Comparison of ENCODE assay signal across 9 mouse cellular contexts in the genomic region with DNA sequence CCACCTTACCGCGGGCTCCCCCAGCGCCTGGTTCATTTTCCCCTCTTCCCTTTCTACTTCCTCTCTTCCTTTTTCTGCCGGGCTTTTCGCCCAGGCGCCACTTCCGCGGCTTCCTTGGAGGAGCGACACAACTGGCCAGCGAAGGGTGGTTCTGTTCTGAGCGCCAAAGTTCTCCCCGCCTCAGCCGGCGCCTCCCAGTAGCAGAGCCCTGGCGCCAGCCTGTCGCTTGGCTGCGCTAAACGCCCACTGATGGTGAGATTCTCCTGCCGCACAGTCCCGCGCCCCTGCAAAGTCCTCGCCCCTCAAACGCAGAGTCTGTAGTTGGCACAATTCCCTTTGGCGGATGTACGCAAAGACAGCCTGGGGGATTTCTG. TPM values are rescaled to one million over a fixed set of nuclear protein-coding genes. Genes with fewer than 3 reads are reported as not detected.
DNase-seq lines count a peak whose midpoint lies in the region; ATAC-seq and TF ChIP-seq lines count a peak whose summit lies in the region.
"Had no signal": no experiment of that assay in that cellular context is flagged by ENCODE, and none has a peak within 500 bp of the region (broad histone marks: within the 10 kb centered on the region; RNA-seq: fewer than 3 reads in every experiment).

A gene (minus strand): TSS at position 133 of the 374 bp plus-strand sequence.

- TF ChIP-seq POLR2A in embryonic fibroblast, embryonic 13.5 days (IDR thresholded peaks at IDR 0.05; ENCODE audit: low read depth, low read length), result no peak

- whole genome bisulfite sequencing in neural tube, embryonic 11.5 days, result 0% methylated on average over 25 of the region's 25 CpGs
- WGBS in heart, embryonic 14.5 days, result 0% methylated on average over 25 of the region's 25 CpGs
- 1% methylated on average over 25 of the region's 25 CpGs for WGBS in limb, embryonic 15.5 days

- no peak within 1 kb of the TSS for H3K27ac ChIP-seq in neural tube, embryonic 11.5 days (ENCODE audit: low read depth, low read length)
- no peak within 1 kb of the TSS for H3K27ac ChIP-seq in embryonic fibroblast, embryonic 13.5 days (ENCODE audit: insufficient read depth, low read length)
- H3K27ac ChIP-seq in heart, embryonic 14.5 days (replicated peaks in 1 of 2; ENCODE audit: control insufficient read depth in 1 of 2, insufficient read depth in 1 of 2, low read depth in 2 of 2, low read length in 2 of 2), result no peak within 1 kb of the TSS
- H3K27ac ChIP-seq in limb, embryonic 15.5 days, result peak within 1 kb of the TSS; percentile 43; the same call in 1 of the 2 replicates

- ATAC-seq in neural tube, embryonic 11.5 days (ENCODE audit: insufficient read depth, low FRiP score, low TSS enrichment), result peak; percentile 81
- ATAC-seq in heart, embryonic 14.5 days (ENCODE audit: insufficient number of reproducible peaks, insufficient read depth, low FRiP score, low read depth), result peak; percentile 75
- peak; percentile 77; the same call in 1 of the 2 replicates for ATAC-seq in limb, embryonic 15.5 days (ENCODE audit: insufficient number of reproducible peaks, low FRiP score, low TSS enrichment, low read depth)

- H3K9ac ChIP-seq in neural tube, embryonic 11.5 days (ENCODE audit: low read length), result peak within 1 kb of the TSS; percentile 54
- H3K9ac ChIP-seq in heart, embryonic 14.5 days (ENCODE audit: low read length), result 0 out of 2 replicates have a peak within 1 kb of the TSS, but pooled peaks have one; percentile 36
- H3K9ac ChIP-seq in limb, embryonic 15.5 days, result peak within 1 kb of the TSS; percentile 26

- 0 out of 2 replicates have a peak, but pooled peaks cover 2% of the 10 kb centered on the region for H3K4me1 ChIP-seq in neural tube, embryonic 11.5 days (ENCODE audit: control insufficient read depth, insufficient read depth, low read length)
- H3K4me1 ChIP-seq in embryonic fibroblast, embryonic 13.5 days (ENCODE audit: control insufficient read depth, insufficient read depth, low read length), result no peaks in the 10 kb centered on the region
- peaks cover 5 to 6% of the 10 kb centered on the region in 2 experiments; a peak in 3 of 4 replicates for H3K4me1 ChIP-seq in heart, embryonic 14.5 days (ENCODE audit: control insufficient read depth in 2 of 2, insufficient read depth in 2 of 2, low read length in 2 of 2)
- peaks cover 17% of the 10 kb centered on the region for H3K4me1 ChIP-seq in limb, embryonic 15.5 days
- H3K4me1 ChIP-seq: megakaryocyte, embryonic 14.5 days had no signal

- no peaks in the 10 kb centered on the region for H3K9me3 ChIP-seq in neural tube, embryonic 11.5 days (ENCODE audit: control insufficient read depth, low read length)
- no peaks in the 10 kb centered on the region for H3K9me3 ChIP-seq in heart, embryonic 14.5 days (ENCODE audit: control insufficient read depth, low read length)
- no peaks in the 10 kb centered on the region for H3K9me3 ChIP-seq in limb, embryonic 15.5 days

- H3K27me3 ChIP-seq in neural tube, embryonic 11.5 days (ENCODE audit: control insufficient read depth, insufficient read depth, low read length), result peaks cover 31% of the 10 kb centered on the region
- H3K27me3 ChIP-seq in heart, embryonic 14.5 days (ENCODE audit: control insufficient read depth, insufficient read depth, low read length), result peaks cover 29% of the 10 kb centered on the region
- peaks cover 29% of the 10 kb centered on the region for H3K27me3 ChIP-seq in limb, embryonic 15.5 days

- H3K4me3 ChIP-seq in neural tube, embryonic 11.5 days (ENCODE audit: low read depth, low read length), result peak within 1 kb of the TSS; percentile 55
- H3K4me3 ChIP-seq in embryonic fibroblast, embryonic 13.5 days (ENCODE audit: insufficient read depth, low read length), result peak within 1 kb of the TSS; percentile 35
- H3K4me3 ChIP-seq in heart, embryonic 14.5 days (ENCODE audit: control insufficient read depth in 1 of 2, insufficient read depth in 1 of 2, low read depth in 1 of 2, low read length in 2 of 2), result peak within 1 kb of the TSS; percentile 54 to 58
- H3K4me3 ChIP-seq in limb, embryonic 15.5 days, result peak within 1 kb of the TSS; percentile 54
- H3K4me3 ChIP-seq: megakaryocyte, embryonic 14.5 days had no signal

- peak; percentile 35; the same call in 1 of the 2 replicates for TF ChIP-seq CTCF in embryonic fibroblast, embryonic 13.5 days (IDR thresholded peaks at IDR 0.05; ENCODE audit: borderline replicate concordance, insufficient read depth, low read length)

- H3K4me2 ChIP-seq in neural tube, embryonic 11.5 days (ENCODE audit: low read depth), result peak within 1 kb of the TSS; percentile 96
- peak within 1 kb of the TSS; percentile 89 for H3K4me2 ChIP-seq in heart, embryonic 14.5 days (ENCODE audit: low read length)
- peak within 1 kb of the TSS; percentile 94 for H3K4me2 ChIP-seq in limb, embryonic 15.5 days

- DNase-seq in neural tube, embryonic 11.5 days (ENCODE audit: low spot score), result peak; percentile 81
- no peak for DNase-seq in neural tube, embryonic 10.5 days (ENCODE audit: extremely low spot score, low spot score)
- DNase-seq in kidney, postnatal 10 days, result peak; percentile 68
- peak; percentile 2 for DNase-seq in retina, adult 2 months (ENCODE audit: low read depth, low spot score)
- DNase-seq in spleen, postnatal 4 days (ENCODE audit: low spot score in 2 of 2), result no peak

- no peaks in the 10 kb centered on the region for H3K36me3 ChIP-seq in neural tube, embryonic 11.5 days (ENCODE audit: control insufficient read depth, insufficient read depth, low read length)
- H3K36me3 ChIP-seq in heart, embryonic 14.5 days (ENCODE audit: control insufficient read depth, insufficient read depth, low read length), result no peaks in the 10 kb centered on the region
- H3K36me3 ChIP-seq in limb, embryonic 15.5 days, result no peaks in the 10 kb centered on the region

RNA-seq across cellular contexts. Expression of the gene that starts here (rescaled TPM):
- polyA plus RNA-seq in neural tube, embryonic 11.5 days (2014; fragmentation: Nextera tagmentation; extraction: Ambion mirVana), result 2.6 and 2.7 TPM in 2 replicates
- 0.50 and 0.58 TPM in 2 replicates for polyA plus RNA-seq in embryonic fibroblast, embryonic 13.5 days (2011; ENCODE audit: insufficient read length, low read depth, missing spikeins)
- 0.46 and 0.62 TPM in 2 replicates for polyA plus RNA-seq in heart, embryonic 14.5 days (2014; fragmentation: Nextera tagmentation; extraction: Ambion mirVana)
- polyA plus RNA-seq in limb, embryonic 15.5 days (2015; fragmentation: Nextera tagmentation; extraction: Ambion mirVana), result 3.7 and 3.8 TPM in 2 replicates

Comparison
In these comparisons a context has a peak if more than half of its experiments do, and no peak if none do; other contexts are left out.
1. DNase-seq: peak in neural tube, embryonic 11.5 days (single experiment), kidney, postnatal 10 days (single experiment) and retina, adult 2 months (single experiment); none in neural tube, embryonic 10.5 days (single experiment) and spleen, postnatal 4 days (0 of 2).
2. Peak in ATAC-seq, H3K4me3 ChIP-seq, H3K9ac ChIP-seq and H3K4me2 ChIP-seq in heart, embryonic 14.5 days; RNA of the gene not detected or under 1 TPM.
3. Peak in every context shown above with its lines, with median percentiles within 50 percentile points of each other: ATAC-seq, H3K4me2 ChIP-seq, H3K4me3 ChIP-seq and H3K9ac ChIP-seq.